Mouse (Mus musculus): ENCODE results near the gene Trak1.

Trak1 gene

GRCm38 (mm10) chr9:121297171-121298064, at the start of gene Trak1:
TSS of gene Trak1 (plus strand) at chr9:121297502.
- DNase-seq (ENCODE audit: low read depth, low spot score), result no peak

DNA sequence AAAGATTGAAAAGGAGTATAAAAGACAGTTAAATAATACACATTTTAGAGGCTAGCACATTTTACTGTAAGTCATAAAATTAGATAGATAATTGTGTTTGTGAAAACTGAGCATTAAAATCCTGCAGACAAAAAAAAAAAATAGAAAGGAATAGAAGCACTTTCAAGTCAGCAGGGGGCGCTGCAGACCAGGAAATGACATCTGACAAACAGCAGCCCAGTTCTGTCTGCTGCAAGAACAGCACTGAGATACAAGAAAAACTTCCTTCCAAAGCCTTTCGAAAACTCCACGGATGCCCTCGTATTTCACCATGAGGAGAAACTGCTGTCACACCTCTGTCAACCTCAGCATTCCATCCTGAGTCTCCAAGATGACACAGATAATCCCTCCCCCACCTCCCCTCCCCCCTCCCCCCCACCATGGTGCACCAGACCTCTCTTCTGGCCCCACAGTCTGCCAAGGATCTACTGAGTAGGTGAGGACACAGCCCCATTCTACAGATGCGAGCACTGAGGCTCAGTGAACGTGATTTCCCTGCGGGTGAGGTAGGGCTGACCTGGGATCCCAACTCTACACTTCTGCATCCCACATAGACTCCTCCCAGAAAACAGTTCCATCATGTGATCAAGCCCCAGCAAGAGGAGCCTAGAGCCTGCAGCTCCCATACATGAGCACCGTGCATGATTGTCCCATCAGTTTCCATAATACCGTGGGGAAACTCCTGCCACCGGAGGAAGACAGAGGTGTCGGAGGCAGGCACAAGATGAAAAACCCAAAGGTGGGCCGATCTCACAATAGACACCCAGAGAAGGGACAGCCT, 49.1 kb upstream of the Trak1 start:
- peak; percentile 89 for DNase-seq (ENCODE audit: low read depth, low spot score)

DNA sequence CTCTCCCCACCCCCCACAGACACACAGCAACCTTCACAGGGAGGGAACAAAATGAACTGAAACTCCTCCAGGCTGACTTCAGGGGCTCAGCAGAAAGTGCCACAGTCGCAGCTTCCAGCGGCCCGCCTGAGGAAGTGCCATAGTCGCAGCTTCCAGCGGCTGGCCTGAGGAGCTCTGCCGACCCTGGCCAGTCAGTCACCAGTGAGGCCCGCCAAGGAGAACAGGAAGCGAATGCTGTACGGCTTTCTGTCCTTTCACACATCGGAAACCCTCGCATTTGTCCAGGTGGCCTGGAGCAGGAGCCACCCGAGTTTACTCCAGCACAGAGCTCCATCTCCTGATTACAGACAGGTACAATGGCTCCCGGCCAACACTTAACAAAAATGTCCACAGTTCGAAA, 47.5 kb upstream of the Trak1 start:
- DNase-seq (ENCODE audit: low read depth, low spot score), result no peak

DNA sequence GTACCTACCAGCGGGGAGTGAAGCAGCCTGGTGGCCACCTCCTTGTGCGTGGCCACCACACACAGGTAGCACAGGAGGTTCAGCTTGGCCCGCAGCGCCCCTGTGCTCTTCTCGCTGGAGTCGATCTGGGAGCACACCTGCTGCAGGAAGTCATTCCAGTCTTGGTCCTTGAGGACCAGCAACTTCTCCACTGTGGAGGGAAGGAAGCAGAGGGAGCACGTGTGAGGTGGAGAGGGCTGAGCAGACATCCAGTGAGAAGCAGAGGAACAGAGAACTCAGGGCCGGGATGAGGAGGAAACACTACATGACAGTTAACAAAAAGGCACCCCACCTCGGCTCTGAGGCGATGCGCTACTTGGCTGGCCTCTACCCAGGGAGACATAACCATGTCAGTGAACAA, 46.4 kb upstream of the Trak1 start:
- no peak for DNase-seq (ENCODE audit: low read depth, low spot score)

DNA sequence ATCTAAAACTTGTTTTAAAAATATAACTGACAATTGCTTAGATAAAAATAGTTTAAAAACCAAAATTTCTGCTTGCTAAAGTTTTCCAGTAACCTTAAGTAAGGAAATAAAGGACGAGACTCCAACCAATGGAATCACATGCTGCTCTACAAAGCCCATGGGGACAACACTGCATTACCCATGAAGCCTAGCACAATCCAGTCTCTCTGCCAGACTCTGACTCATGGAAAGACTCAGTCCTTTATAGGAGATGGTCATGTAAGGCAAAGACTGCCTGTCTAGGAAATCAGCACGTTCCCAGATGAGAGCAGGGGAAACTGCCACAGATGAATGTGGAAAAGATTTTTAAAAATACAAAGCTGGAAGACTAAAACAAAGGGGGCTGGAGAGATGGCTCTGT, 43.3 kb upstream of the Trak1 start:
- no peak for DNase-seq (ENCODE audit: low read depth, low spot score)

DNA sequence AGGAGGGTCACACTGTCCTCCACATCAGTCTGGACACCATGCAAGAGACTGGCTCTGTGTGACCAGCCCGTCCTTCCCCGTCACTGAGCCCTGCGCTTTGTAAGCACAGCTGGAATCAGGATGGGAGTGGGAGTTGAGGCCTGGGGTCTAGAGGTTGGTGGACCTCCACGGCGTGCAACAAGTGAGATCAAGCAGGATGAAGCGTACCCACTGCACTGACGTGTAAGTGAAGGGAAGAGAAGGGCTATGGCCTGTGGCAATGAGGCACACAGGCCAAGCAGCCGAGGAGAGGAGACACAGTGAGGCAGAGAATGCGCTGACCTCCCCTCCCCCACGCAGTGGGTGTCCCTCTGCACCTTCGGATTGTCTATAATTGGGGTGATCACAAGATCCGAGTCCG, 42.5 kb upstream of the Trak1 start:
- no peak for DNase-seq (ENCODE audit: low read depth, low spot score)

DNA sequence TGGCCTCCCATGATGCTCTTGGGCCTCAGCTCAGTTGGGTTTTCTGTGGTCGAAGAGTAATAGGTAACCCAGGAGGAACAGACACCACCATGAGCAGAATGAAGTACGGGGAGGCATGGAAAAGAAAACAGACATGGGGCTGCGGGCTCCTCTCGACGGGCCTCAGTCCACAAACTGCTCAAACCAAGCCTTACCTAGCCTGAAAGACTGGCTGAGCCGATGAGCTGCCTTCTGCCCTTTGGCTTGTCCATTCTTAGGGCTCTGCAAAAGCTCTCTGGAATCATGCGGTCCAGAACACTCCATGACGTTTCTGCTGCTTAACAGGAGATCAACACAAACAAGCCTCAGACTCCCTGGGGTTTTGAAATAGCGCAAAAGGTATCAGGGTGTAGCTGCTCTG, 40.2 kb upstream of the Trak1 start:
- DNase-seq (ENCODE audit: low read depth, low spot score), result no peak

GRCm38 (mm10) chr9:121265307-121265706, 32.0 kb upstream of the Trak1 start:
- no peak for DNase-seq (ENCODE audit: low read depth, low spot score)

- no peak for DNase-seq (ENCODE audit: low read depth, low spot score)
Measured at GRCm38 (mm10) chr9:121271149-121271548, 26.2 kb upstream of the Trak1 start.

GRCm38 (mm10) chr9:121271561-121271960, 25.7 kb upstream of the Trak1 start:
- DNase-seq (ENCODE audit: low read depth, low spot score), result no peak

- no peak for DNase-seq (ENCODE audit: low read depth, low spot score)
Measured at GRCm38 (mm10) chr9:121276745-121277117, 20.6 kb upstream of the Trak1 start.

DNA sequence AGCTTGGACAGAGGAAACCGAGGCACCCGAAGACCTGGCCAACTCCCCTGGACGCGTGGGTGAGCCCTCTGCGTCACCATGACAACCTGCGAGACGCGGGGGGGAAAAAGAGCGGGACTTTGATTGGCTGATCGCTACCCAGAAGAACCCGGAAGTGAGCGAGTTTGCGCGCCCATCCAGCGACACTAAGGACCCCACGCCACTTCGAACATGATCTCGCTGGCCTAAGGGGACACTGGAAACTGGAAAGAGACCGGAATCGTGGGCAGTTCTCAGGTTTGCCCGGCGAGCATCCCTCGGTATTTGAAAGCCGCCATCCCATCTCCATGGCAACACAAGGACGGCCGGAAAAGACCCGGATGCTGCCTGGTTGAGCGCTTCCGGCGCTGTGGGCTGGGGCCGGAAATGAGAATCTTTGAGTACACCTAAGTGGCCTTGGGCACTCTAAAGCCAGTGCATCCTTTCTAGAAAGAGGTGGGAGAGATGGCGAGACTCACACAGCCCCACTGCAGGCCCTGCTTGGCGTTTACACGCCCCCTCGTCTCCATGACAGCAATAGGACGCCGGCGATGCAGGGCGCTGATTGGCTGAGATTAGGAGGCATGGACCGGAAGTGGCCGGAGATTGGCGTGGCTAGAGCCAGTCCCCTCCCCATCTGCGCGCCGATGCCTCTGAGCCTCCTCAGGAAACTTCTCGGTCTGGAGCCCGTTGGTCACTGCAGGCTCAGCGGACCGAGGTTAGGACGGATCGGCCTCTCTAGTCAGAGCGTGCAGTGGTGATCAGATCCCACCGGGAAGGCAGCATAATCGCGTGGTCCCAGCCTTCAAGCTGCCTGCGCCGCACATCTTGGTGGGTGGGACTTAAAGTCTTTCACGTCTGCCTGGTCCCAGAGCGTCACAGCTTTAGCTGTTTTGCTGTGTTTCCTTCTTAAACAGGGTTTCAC, 19.9 kb upstream of the Trak1 start, which contains the start of gene Ulk4:
TSS of gene Ulk4 (minus strand) at position 80 of the 943 bp plus-strand sequence.
- peak; percentile 93 for DNase-seq (ENCODE audit: low read depth, low spot score)

GRCm38 (mm10) chr9:121279216-121279615, 18.1 kb upstream of the Trak1 start:
- no peak for DNase-seq (ENCODE audit: low read depth, low spot score)

DNA sequence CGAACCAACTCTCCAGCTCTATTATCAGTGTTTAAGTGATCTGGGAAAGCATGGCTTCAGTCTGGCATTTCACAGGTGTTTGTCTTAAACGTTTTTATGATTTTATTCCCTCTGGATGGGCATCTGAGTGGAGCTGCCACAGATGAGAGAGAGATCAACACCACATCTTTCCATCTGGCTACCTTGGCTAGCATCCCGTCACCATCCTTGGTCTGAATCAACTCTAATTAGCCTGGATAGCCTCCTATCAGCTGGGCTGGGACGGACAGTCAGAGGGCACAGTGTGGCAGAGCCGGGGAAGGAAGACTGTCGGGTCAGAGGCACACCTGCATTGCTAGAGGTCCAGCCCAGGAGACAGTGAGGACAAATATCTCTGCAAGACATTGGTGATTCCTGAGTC, 15.4 kb upstream of the Trak1 start:
- DNase-seq (ENCODE audit: low read depth, low spot score), result no peak

DNA sequence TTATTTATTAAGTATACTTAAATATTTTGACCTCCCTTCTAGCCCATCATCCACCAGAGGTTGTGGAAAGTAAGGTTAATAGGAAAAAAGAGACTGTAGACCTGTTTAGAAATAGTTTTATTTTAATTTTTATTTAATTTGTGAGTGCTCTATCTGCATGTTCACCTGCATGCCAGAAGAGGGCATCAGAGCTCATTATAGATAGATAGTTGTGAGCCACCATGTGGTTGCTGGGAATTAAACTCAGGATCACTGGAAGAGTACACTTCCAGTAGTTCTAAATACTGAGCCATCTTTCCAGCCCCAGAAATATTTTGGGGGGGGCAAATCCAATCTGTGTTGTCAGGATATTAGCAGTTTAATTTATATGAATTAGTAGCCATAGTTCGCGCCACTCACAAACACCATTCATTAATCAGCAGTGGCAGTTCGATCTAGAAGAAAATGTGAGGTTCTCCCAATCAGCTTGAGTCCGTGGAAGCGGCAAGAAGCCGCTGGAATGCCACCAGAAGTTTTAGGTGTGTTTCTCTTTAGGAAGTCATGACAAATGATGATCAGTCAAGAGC, 13.6 kb upstream of the Trak1 start:
- DNase-seq (ENCODE audit: low read depth, low spot score), result no peak

DNA sequence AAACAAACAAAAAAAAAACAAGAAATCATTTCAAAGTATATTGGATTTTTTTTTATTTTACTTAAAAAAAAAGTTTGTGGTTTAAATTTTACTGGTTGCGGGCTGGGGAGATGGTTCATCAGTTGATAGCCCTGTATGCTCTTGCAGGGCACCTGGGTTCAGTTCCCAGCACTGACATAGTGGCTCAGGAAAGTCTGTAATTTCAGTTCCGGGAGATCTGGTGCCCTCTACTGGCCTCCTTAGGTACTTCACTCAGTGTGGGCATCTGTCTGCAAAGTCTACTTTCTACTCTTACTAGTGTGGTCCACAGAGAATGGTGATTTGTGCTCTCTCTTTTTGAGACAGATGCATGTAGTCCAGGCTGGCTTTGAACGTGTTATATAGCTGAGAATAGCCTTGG, 12.9 kb upstream of the Trak1 start:
- no peak for DNase-seq (ENCODE audit: low read depth, low spot score)

DNA sequence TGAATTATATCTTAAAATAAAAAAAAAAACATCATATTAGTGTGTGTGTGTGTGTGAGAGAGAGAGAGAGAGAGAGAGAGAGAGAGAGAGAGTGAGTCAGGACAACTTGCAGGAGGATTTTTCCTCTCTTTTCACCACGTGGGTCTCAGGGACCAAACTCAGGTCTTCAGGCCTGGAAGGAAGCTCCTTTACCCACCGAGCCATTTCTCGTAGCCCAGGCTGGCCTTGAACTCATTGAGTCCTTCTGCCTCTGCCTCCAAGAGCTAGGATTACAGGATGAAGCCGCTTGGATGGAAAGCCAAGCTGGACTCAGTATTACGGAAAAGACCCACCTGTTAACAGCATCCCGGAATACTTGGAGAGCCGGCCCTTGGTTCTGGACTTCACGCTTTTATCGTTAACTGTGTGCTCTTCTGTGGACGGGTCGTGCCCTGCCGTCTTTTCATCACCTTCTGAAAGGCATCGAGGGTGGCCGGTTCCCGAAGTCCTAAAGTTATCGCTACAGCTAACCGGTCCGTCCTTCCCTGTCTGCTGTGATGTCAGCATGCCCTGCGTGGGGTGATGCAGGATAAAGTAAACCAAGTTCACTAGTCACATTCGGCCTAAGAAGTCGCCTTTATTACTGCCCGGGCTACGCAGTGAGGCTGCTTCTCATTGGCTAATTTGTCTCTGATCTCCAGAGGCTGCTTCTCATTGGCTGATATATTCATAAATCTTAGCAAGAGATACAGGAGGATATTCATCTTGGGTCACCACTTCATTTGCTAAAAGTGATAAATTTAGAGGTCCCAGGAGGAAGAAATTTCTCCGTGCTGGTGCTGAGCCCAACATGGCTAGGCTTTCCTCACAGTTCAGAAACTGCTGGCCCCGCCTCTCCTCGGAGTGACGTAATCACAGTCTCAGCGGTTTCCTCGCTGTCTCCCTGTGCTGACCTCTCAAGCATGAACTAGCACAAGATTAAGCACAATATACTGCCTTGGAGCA, 11.7 kb upstream of the Trak1 start:
- peak; percentile 75 for DNase-seq (ENCODE audit: low read depth, low spot score)

DNA sequence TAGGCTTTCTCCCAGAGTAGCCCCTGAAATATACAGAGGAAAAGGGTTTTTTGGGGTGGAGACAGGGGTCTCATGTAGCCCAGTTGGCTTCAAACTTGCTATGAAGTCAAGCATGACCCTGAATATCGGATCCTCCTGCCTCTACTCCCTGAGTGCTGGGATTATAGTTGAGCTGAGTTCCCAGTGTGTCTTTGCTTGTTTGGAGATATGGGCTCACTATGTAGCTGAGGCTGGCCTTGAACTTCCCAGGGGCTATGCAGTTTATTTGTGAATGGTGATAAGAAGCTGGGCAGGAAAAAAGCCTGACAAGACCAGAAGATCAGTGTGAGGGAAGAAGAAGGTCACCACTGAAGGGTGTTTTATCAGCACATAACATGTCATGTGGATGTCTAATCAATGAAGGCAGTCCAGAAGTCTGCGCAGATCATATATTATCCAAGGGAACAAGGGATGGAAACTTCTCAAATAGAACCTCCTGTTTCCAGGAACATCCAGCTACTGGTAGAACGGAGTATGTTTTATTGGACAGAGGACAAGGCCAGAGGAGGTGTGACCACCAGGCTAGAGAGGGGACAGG, 10.9 kb upstream of the Trak1 start:
- DNase-seq (ENCODE audit: low read depth, low spot score), result no peak

DNA sequence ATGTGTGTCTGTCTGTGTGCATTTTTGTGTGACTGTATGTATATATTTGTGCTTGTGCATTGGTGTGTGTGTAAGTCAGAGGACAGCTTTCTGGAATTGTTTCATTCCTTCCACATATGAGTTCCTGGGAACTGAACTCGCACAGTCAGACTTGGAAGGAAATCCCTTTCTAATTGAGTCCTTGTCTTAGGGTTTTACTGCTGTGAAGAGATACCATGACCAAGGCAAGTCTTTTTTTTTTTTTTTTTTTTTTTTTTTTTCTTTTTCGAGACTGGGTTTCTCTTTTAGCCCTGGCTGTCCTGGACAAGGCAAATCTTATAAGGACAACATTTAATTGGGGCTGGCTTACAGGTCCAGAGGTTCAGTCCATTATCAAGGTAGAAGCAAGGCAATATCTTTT, 6.0 kb upstream of the Trak1 start:
- DNase-seq (ENCODE audit: low read depth, low spot score), result no peak

DNA sequence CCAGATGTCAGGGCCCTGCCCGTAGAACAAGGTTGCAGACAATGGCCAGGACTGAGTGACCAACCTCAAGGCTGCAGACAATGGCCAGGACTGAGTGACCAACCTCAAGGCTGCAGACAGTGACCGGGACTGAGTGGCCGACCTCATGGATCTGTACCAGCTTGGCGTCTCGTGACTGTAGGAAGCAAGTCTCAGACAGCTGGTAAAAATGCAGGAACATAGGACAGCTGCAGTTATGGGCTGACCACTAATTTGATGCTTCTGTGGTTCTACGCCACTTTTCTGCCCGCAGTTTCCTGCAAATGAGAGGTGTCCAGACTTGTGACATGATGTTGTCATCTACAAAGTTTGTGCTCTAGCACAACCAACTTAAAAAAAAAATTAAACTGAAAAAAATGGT, 4.1 kb upstream of the Trak1 start:
- DNase-seq (ENCODE audit: low read depth, low spot score), result no peak

All from mesoderm, embryonic 11.5 days (tissue).